Mouse (Mus musculus) gastrocnemius, postnatal 14 days (tissue): ENCODE measurements around the gene Vps45. TPM values are rescaled to one million over a fixed set of nuclear protein-coding genes. Genes with fewer than 3 reads are reported as not detected.
"Not testable (repeated sequence)": the region's sequence is repeated elsewhere in the genome, so short reads cannot be mapped to it uniquely, and the experiment has no call there.

Source experiments
- DNase-seq: peaks from one replicate; pipeline ENCODE4 v3.0.0; 2021; ENCODE audit warnings: mixed read lengths
- intact Hi-C: fragments of 180-260 bp; cut with DNase I; formaldehyde crosslinking; loops from one replicate; pipeline ENCODE4 v1.15.1; 2025; ENCODE audit warnings: low total_unique reads
- total RNA-seq, 2 experiments: library from RNA; stranded (reverse); gene quantifications; 2 replicates each; pipeline ENCODE4 v1.2.3; 2021

Gene Vps45
- total RNA-seq, 2 experiments from 2014 or later, result 21.4 to 23.6 TPM

DNA sequence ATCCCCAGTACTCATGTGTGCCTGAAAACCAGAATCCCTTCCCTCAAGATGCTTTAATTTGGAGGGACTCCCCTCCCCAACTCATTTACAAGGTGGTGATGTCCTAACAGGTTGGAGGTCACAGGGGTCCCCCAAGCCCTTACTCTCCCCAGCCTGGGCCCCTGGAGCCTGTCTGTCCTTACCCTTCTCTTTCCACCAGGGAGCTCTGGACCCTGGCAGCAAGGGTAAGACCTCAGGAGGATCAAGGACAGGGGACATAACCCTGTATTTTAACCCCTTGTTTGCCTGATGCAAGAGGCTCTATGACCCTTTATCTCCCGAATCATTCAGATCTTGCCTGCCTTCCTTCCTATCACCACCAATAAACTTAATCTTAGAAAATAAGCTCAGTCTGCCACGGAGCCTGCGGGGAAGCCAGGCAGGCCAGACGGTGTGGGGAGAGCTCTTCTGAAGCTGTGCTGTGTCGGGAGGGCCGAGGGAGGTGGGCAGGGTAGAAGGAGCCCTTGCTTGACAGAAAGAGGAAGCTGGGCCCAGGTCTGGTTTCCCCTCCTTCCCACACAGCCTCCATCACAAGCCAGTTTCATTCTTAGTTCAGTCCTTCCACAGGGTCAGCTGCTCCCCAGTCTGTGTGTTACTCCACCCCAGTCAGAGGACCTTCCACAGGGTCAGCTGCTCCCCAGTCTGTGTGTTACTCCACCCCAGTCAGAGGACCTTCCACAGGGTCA is 70.7 kb downstream of the Vps45 start:
- no peak for DNase-seq

DNA sequence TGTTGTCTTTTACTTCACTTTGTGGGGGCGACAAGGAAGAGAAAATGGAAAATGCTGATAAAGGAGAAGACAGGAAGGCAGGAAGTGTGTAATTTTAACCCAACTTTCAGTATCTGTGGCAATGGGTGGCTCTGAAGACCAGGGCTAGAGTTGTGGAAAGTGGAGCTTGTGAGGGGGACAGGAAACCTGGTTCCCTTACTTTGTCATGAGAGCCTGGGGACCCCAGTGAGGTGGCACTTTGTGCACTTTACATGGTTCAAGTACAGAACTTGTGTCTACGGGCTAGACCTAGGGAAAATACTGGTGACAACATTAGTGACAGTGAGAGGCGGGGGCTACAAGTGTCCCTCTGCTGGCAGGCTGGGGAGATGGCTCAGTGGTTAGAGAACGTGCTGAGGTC is 71.3 kb downstream of the Vps45 start:
- intact Hi-C loops, result no loop called here
- DNase-seq, result no peak

More for the DNA sequence above, 70.7 kb downstream of the Vps45 start:
- intact Hi-C loops, result no loop called here

DNA sequence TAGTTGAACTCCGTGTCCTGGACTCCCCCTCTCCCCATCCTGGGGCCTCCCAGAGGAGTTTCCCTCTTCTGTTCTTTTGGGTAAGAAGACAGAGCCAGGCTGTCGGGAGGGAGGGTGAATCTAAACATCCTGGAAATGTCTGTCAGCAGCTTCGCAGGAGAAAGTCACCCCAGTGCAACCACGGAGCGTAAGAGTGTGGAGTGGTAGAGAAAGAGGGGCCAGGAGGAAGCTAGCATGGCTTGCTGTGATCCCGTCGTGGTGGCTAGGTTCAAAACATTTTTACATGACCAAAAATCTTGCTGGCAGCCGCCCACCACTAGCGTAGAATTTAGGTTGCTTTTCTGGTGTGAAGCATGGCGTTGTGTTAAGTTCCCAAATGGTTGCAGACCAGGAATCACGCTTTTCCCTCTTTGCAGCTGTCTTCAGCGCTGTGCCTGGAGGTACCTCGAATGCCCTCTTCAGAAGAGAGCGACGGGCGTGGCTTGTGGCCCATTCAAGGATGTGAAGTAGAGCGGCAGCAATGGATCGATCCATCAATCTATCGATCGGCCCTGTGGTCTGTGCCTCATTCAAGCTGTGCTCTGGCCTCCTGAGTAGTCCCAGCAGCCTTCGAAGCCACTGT is 72.2 kb downstream of the Vps45 start:
- intact Hi-C loops, result no loop called here

DNA sequence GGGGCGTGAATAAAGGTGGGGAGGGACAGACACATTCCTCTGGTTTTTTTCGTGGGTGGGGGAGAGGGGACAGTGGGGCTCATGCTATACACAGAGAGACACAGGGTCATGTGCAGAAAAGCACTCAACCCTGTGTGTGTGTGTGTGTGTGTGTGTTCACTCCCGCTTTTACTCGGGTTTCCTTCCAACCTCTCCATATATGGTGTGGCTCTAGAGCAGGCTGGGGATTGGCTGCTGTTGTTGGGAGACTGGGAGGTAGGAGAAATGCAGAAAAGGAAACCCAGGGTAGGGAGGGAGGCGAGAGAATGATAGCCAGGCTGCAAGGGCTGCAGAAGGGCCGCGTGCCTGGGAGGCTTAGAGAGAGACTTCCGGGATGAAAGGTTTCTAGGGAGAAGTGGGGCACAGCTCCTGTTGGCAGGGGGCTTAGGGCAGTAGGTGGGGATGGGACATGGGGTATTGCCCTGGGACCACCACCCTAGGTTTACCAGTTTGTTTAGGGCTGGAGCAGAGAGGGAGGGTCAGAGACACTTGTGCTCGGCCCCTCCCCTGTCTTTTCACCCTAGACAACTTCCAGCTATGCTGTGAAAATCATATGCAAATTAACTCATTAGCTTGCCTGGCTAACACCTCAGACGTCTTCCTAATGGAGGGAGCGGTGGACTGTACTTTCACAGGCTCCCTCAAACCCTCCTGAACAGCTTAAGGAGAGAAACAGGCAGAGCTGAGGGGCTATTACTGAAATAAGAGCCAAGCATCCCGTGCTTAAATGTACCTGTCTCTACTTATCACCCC is 72.9 kb downstream of the Vps45 start:
- intact Hi-C loops, result no loop called here
- peak; percentile 72 for DNase-seq

More for the DNA sequence above, 72.2 kb downstream of the Vps45 start:
- DNase-seq, result peak; percentile 81

DNA sequence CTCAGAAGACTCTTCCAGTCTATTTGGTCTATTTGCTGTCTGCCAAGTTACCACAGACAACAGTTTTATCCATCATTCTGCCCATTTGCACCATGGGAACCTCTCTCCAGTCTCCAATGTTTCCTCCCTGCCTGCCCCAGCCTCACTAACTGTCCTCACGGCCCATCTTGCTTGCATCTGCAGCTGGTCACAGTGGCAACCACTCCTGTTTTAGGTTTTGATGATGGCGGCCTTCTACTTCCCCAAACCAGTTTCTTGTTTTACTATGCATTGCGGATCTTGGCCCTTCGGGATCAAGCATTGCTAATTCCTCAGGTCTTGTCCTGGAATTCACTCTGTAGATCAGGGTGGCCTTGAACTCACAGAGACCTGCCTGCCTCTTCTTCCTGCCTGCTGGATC is 76.1 kb downstream of the Vps45 start:
- intact Hi-C loops, result no loop called here
- no peak for DNase-seq

DNA sequence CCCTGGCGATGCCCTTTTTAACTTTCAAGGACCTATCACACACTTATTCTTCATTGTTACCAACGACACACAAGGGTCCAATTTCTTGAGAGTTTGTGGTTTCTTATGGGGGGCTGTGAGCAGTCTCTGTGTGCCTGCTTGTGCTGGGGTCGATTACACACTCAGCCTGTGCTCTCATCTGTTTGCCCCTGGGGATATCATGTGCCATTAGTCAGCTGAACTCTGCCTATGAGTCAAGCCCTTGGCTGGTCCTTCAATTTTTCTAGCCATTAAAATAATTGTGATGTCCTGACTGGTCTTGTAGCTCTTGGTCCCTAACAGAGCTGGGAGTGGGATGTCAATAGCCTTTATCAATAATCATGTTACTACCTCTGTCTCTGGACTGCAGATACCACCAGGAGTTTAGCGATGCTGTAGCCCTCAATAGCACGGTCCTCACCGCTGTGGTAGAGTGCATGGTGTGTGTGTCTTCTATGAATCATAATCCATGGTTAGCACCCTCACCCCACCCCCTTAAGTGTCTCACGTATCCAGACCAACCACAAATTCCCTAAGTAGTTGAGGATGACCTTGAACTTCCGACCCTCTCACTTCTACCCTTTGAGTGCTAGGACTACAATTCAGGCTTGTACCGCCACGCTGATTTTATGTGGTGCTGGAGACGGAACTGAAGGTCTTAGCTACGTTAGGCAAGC is 77.8 kb downstream of the Vps45 start:
- intact Hi-C loops, result no loop called here

DNA sequence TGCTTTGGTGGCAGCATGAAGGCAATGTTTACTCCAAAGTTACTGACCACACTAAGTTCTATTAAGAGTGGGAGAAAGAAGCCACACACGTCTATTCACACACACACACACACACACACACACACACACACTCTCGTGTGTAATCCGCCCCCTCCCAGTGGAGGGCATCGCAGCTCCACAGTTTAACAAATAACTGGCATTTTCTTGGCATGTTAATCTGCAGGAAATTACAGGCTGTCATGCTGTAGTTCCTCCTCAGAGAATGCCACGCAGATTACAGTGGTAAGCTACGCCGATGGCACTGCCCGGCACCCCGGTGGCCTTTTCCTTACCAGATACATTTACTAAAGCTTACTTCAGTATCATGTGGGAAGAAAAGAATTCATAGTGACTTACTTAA is 80.0 kb downstream of the Vps45 start:
- intact Hi-C loops, result no loop called here
- no peak for DNase-seq

More for the DNA sequence above, 77.8 kb downstream of the Vps45 start:
- no peak for DNase-seq

DNA sequence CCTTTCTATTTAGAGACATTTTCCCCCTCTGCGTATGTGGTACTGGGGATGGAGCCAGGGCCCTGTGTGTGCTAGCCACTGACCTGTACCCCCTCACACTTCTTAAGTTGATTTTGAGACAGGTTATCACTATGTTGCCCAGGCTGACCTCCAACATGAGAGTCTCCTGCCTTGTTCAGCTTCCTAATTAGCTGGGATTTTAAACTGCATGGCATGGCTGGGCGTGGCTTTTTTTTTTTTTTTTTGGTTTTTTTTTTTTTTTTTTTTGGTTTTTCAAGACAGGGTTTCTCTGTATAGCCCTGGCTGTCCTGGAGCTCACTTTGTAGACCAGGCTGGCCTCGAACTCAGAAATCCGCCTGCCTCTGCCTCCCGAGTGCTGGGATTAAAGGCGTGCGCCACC is 80.7 kb downstream of the Vps45 start:
- intact Hi-C loops, DNase-seq: not testable (repeated sequence)

DNA sequence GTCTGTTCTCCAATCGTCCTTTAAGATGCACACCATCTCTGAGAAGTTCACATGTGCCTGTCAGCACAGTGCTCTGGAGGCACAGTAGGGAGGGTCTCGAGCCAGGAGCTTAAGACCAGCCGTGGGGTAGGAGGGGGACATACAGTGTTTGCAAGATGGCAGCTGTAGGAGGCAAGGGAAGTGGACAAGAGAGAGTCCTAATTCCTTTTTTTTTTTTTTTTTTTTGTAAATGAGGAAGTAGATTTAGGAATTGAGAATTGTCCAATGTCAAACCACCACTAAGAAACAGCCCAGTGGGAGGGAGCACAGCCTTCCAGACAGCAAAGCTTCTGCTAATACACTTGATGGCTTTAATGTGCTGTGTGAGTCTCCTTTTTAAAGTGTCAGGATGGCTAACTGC is 81.2 kb downstream of the Vps45 start:
- no peak for DNase-seq
- intact Hi-C loops, result no loop called here

DNA sequence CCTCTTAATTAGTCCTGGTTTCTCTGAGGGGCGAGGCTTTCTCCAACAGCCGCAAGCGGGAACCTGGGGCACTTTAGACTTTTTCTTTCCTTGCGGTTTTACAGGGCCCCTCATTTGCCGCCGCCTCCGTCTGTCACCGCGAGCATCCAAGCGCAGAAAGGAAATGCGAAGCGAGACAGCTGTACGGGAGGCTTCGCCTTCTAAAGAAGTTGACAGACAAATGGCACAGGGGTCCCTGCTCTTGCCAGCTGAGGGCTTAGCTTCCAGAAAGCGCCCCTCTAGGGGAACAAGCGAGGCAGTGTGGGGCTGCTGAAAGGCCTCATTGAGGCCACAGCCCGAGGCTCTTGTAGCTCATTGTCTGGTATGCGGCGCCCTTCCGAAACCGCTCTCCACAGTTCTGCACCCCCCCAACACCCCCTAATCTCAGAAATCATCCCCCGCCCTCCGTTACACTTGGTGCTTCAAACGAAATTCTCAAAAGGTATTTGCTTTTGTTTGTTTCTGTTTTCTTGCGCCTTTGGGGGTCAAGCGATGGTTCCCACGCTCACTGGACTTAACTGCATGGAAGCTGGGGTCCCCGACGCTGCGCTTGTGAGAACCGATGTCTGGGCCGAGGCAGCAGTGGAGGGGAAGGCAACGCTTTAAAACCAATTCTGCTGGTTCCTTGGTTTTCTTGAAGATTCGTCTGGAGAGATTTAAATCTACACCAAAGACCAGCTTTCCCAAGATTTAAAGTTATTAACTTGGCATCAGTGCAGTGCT is 85.2 kb downstream of the Vps45 start:
- no peak for DNase-seq
- intact Hi-C loops, result loop anchor here (5.0 kb wide), 1 partner anchor 34 kb away; no protein-coding TSS in a partner anchor

DNA sequence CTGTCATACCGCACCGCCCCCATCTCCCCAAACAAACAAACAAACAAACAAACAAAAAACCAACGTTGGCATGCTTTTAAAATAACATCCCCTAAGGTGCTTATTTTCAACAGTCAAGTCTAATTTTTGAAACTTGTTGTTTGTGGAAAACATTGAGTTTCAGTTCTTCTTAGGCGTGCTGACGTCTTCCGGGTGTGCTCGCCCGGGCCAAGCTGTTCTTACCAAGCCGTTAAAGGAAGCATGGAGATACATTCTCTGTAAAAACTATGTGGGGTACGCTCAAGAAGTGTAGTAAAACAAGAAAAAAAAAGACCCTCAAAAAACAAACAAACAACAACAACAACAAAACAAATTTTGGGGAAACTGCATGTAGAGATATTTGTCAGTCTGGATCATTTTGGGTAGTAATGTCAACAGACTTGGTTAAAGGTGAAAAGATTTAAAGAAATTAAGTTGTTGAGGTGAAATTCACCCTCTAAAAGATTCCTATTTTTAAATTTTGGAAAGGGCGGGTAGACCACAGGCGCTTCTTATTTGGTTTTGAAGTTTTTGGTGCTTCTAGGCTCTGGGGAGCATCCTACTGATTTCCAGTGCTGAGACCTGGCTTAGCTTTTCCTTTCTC is 85.9 kb downstream of the Vps45 start:
- no peak for DNase-seq
- intact Hi-C loops, result loop anchor here (5.0 kb wide), 1 partner anchor 35 kb away; no protein-coding TSS in a partner anchor

DNA sequence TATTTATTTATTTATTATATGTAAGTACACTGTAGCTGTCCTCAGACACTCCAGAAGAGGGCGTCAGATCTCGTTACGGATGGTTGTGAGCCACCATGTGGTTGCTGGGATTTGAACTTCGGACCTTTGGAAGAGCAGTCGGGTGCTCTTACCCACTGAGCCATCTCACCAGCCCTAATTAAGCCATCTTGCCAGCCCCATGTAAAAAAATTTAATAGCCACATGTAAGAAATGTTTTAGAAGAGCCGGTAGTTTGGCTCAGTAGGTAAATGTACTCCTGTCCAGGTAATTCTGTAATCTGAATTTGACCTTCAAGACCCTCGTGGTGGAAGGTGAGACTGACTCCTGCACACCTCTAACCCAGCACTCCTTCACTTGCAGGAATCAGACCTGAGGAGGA is 87.6 kb downstream of the Vps45 start:
- intact Hi-C loops, result loop anchor here (5.0 kb wide), 1 partner anchor 37 kb away; no protein-coding TSS in a partner anchor
- DNase-seq, result not testable (repeated sequence)

DNA sequence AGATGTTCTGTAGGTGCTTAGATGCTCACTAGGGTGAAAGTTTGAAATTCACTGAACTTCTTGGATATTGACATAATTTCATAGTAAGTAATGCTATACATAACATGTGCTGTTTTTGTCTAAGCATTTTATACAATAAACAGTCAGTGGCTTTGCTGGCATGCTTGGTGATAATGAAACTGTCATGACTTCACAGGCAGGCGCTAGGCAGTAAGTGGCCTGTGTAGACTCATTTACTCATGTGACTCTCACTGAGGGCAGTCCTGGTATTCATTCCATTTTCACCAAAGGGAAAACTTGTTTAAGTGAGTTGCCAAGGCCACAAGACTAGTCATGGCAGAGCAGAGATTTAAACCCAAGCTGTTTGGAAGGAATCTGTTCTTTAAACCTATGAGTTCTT is 89.0 kb downstream of the Vps45 start:
- no peak for DNase-seq
- intact Hi-C loops, result loop anchor here (10.0 kb wide), 1 partner anchor 186 kb away; no protein-coding TSS in a partner anchor

DNA sequence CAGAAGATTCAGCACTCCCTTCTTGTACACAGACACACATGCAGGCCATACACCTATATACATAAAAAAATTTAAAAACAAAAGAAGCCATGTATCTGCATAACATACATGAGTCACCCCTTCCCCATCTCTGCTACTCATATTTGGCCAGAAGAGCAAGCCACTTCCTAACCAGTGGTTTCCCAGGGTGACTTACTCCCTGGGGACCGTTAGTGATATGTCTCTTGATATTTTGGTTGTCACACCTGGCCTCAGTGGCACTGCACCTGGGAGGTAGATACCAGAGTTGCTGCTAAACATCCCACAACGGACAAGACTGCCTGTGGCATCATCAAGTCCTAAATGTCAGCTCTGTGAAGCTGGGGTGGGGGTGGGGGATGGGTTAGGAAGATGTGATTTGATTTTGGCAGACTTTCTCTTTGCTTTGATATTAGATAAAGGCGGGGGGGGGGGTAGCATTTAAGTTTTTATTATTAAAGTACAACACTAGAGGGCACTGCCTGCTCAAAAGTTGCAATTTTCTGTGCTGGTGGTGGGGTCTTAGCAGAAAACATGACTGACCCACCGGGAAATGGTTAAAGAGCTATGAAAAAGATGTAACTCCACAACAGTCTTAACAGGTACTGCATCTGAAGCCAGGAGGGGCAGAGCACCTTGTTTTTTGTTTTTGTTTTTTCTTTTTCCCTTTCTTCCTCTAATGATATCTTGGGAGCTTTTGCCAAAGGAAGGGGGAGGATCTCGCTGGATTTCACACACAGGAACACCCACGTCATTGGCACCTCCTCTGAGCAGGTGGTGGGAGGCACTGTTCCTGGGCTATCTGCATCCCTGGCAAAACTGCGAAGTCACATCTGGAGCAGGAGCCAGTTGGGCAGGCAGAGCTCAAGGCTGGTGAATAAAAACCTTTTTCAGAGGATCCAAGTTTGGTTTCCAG is 92.5 kb downstream of the Vps45 start:
- intact Hi-C loops, result loop anchor here (2.0 to 10.0 kb wide), 2 partner anchors 87 to 189 kb away; no protein-coding TSS in a partner anchor
- no peak for DNase-seq

DNA sequence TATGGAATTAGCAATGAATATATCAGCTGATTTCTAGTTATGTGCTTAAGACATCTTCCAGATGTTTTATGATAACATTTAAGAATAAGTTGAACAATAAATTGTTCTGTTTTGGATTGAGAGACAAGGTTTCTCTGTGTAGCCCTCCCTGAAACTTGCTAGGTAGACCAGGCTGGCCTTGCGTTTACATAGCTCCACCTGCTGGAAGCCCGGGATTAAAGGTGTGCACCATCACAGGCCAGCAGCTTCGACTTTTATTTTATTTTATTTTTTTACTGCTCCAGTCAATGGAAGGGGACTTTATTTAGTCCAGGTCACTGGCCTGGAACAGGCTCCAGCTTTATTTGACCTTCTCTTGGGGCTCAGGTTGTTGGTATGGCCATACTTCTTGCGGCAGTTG is 94.6 kb downstream of the Vps45 start:
- DNase-seq, result no peak

DNA sequence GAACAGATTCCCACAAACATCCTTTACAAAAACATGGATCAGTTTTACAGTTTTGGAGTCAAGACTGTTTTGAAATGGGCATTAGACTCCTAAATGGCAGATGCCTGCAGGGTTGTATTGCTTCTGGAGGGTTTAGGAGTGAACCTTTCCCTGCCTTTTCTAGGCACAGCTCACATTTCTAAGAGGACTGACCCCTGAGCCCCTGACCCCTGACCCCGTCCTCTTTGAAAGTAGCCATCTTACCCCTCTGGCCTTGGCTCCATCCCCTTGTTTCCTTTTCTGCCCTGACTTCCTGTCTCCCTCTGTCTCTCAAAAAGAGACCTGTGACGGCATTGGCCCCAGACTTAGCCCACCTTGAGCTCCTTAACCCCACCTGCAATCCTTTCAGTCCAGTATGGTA is 95.0 kb downstream of the Vps45 start:
- intact Hi-C loops, result loop anchor here (10.0 kb wide), 1 partner anchor 192 kb away; no protein-coding TSS in a partner anchor
- DNase-seq, result no peak

More for the DNA sequence above, 94.6 kb downstream of the Vps45 start:
- intact Hi-C loops, result loop anchor here (2.0 to 10.0 kb wide), 2 partner anchors 89 to 191 kb away; no protein-coding TSS in a partner anchor

DNA sequence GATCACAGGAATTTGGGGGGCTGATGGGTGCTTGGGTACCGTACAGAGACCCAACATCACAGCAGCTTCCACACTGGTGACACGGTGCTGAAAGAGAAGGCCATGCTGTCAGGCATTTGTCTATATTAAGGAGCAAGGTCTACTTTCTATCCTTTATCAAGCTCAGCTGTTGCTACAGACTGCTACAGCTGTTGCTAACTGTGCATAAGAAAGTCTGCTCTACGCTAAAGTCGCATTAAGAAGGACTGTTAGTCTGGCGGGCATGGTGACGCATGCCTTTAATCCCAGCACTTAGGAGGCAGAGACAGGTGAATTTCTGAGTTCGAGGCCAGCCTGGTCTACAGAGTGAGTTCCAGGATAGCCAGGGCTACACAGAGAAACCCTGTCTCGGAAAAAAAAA is 96.1 kb downstream of the Vps45 start:
- intact Hi-C loops, result loop anchor here (10.0 kb wide), 1 partner anchor 193 kb away; no protein-coding TSS in a partner anchor
- not testable (repeated sequence) for DNase-seq
